Mouse (Mus musculus) intestine, embryonic 15.5 days (tissue): ENCODE data around the gene Fam161a. TPM values are rescaled to one million over a fixed set of nuclear protein-coding genes. Genes with fewer than 3 reads are reported as not detected.
"Not testable (repeated sequence)": the region's sequence is repeated elsewhere in the genome, so short reads cannot be mapped to it uniquely, and the experiment has no call there.

Experiments used
- ATAC-seq: fragments of 200-750 bp; cut with Nextera tagmentation; 2 replicates; pipeline ENCODE4 v1.8.0; 2017; ENCODE audit warnings: moderate TSS enrichment, moderate library complexity
- H3K27ac ChIP-seq: fragments of 300-500 bp; sonication (generic); 2 replicates; pipeline ENCODE4 v1.5.1; 2015; ENCODE audit warnings: mild to moderate bottlenecking, inconsistent platforms
- H3K27me3 ChIP-seq: fragments of 300-500 bp; sonication (generic); replicated peaks from 2 replicates; pipeline ENCODE4 v1.6.1; 2015; ENCODE audit warnings: inconsistent platforms
- H3K36me3 ChIP-seq: fragments of 300-500 bp; sonication (generic); 2 replicates; pipeline ENCODE4 v1.6.1; 2015; ENCODE audit warnings: inconsistent platforms
- H3K4me1 ChIP-seq: fragments of 300-500 bp; sonication (generic); replicated peaks from 2 replicates; pipeline ENCODE4 v1.6.1; 2015; ENCODE audit warnings: inconsistent platforms
- H3K4me2 ChIP-seq: fragments of 300-500 bp; sonication (generic); replicated peaks from 2 replicates; pipeline ENCODE4 v1.6.1; 2015; ENCODE audit warnings: mild to moderate bottlenecking, inconsistent platforms
- H3K4me3 ChIP-seq: fragments of 300-500 bp; sonication (generic); replicated peaks from 2 replicates; pipeline ENCODE4 v1.5.1; 2015; ENCODE audit warnings: inconsistent platforms
- H3K9ac ChIP-seq: fragments of 300-500 bp; sonication (generic); 2 replicates; pipeline ENCODE4 v1.6.1; 2015; ENCODE audit warnings: inconsistent platforms
- H3K9me3 ChIP-seq: fragments of 300-500 bp; sonication (generic); 2 replicates; pipeline ENCODE4 v1.6.1; 2016; ENCODE audit warnings: inconsistent platforms
- WGBS: fragments of 180-500 bp; shearing (Covaris S2); methylation state at CpG from one replicate; pipeline ENCODE4 v1.1.7; 2015; 5-methylcytosine and 5-hydroxymethylcytosine counted together
- polyA plus RNA-seq: library from polyadenylated mRNA; unstranded; fragments of >200 nt; fragmentation: Nextera tagmentation; extraction: Ambion mirVana; gene quantifications from 2 replicates; pipeline ENCODE4 v1.2.1, GENCODE M21; 2015

Fam161a gene
- polyA plus RNA-seq, 1 experiment from 2014 or later = 1.5 TPM

DNA sequence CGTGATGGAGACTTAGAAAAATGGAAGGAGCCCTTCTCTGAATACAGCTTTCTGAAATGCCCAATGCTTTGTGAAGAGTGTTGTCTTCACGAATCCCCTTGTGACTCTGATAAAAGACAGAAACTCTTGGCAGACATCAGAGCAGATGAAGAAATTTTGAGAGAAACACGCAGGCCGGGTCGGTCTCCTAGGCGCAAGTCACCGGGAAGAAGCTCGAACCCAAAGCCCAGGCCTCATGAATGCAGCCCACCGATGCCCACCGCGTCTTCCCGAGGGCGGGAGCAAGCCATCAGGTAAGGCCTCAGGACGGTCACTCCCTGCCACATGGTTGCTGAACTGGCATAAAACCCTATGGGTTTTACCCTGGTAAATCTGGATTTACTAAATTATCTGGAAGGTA lies 13.5 kb downstream of the Fam161a start:
- no peaks in the 10 kb centered on the region for H3K9me3 ChIP-seq
- no peaks in the 10 kb centered on the region for H3K27me3 ChIP-seq
- ATAC-seq = no peak
- no peaks in the 10 kb centered on the region for H3K4me1 ChIP-seq
- no peaks in the 10 kb centered on the region for H3K36me3 ChIP-seq
- no peak overlapping the region for H3K27ac ChIP-seq
- no peak overlapping the region for H3K4me3 ChIP-seq
- 93% methylated on average over 14 of the region's 14 CpGs for WGBS
- H3K4me2 ChIP-seq = no peak overlapping the region
- H3K9ac ChIP-seq = no peak overlapping the region

DNA sequence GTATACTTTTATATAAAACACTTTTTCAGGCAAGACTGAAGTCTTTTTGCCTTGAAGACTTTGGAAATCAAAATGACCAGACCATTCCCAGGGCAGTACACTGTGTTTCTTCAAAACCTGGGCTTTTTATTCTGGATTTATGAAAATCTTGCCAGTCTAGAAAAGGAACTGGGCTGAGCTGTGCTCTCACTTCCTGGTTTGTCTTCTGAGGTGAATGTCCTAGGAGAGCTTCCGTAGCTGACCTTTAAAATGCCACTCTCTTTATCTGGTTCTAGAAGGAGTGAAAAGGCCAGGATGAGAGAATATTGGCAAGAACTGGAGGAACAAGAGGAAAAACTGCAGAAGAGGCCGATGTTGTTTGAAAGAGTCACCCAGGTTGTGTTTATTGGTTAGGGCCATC lies 15.8 kb downstream of the Fam161a start:
- no peaks in the 10 kb centered on the region for H3K4me1 ChIP-seq
- 90% methylated on average over 2 of the region's 2 CpGs for WGBS
- ATAC-seq = no peak
- H3K4me2 ChIP-seq = no peak overlapping the region
- no peak overlapping the region for H3K4me3 ChIP-seq
- no peaks in the 10 kb centered on the region for H3K27me3 ChIP-seq
- H3K9me3 ChIP-seq = no peaks in the 10 kb centered on the region
- no peaks in the 10 kb centered on the region for H3K36me3 ChIP-seq
- no peak overlapping the region for H3K27ac ChIP-seq
- no peak overlapping the region for H3K9ac ChIP-seq

DNA sequence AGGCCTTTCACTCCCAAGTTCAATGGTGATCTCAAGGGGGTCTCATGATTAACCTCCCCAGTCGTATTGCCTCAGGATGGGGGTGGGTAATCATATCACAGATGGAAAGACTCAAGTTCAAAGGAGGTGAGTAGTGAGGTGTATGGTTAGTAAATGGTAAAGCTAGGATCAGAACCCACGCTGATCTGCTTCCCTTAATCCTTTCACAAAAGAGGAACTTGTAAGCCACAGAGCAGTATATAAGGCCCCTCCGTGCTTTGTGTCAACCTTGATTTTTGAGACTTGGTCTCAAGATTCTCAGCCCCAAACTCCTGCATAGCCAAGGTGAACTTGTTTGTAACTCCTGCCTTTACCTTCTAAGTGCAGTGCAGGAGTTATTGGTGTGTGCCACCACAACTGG lies 16.8 kb downstream of the Fam161a start:
- no peaks in the 10 kb centered on the region for H3K9me3 ChIP-seq
- no peak overlapping the region for H3K4me2 ChIP-seq
- H3K27me3 ChIP-seq = no peaks in the 10 kb centered on the region
- 77% methylated on average over 3 of the region's 3 CpGs for WGBS
- H3K27ac ChIP-seq = no peak overlapping the region
- H3K9ac ChIP-seq = no peak overlapping the region
- no peak for ATAC-seq
- H3K4me3 ChIP-seq = no peak overlapping the region
- no peaks in the 10 kb centered on the region for H3K4me1 ChIP-seq
- no peaks in the 10 kb centered on the region for H3K36me3 ChIP-seq

DNA sequence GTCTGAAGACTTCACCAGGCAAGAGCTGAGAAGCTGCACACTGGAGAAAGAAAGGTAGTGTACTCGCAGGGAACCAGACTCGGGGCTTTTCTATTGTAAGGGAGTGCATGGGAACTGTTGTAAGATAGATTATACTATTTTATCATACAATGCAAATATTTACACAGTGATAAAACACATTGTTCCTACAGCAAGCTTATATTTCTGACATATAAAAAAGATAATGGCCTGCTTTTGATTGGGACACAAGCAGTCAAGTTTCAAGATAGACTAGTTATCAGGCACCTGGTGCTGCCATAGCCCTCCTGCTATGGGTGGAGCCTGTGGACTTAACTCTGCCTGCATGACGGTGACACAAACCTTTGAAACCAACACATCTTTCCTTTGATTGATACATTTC lies 21.6 kb downstream of the Fam161a start:
- ATAC-seq = peak; percentile 94

DNA sequence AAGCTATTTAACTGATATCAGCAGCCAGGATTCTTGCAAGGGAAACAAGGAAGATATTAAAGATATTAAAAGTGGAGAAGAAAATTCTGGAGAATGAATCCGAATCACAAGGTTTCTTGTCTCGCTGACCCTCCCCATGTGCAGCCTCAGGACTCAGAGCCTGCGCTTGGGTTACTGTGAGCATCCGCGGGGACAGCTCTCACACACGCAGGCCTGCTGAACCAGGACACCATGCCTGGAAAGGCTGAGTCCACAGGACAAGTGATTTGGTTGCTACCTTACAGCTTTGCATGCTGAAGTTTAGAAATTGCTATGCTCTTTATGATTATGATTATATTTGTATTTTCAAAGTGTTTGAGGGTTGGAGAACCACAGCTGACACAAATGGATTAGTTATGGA lies 22.1 kb downstream of the Fam161a start:
- Histone ChIP-seq H3K9ac (no peak overlapping the region), H3K27ac (no peak overlapping the region), H3K4me2 (no peak overlapping the region), H3K9me3 (no peaks in the 10 kb centered on the region), H3K4me1 (no peaks in the 10 kb centered on the region), H3K4me3 (no peak overlapping the region), H3K36me3 (no peaks in the 10 kb centered on the region), H3K27me3 (no peaks in the 10 kb centered on the region)
- WGBS = 61% methylated on average over 6 of the region's 6 CpGs
- ATAC-seq = peak; percentile 61; the same call in 1 of the 2 replicates

More for the DNA sequence above, 21.6 kb downstream of the Fam161a start:
- Histone ChIP-seq H3K4me3 (no peak overlapping the region), H3K36me3 (no peaks in the 10 kb centered on the region), H3K9me3 (no peaks in the 10 kb centered on the region), H3K27me3 (no peaks in the 10 kb centered on the region), H3K9ac (no peak overlapping the region), H3K4me1 (no peaks in the 10 kb centered on the region), H3K4me2 (no peak overlapping the region), H3K27ac (no peak overlapping the region)
- 23% methylated on average over 3 of the region's 3 CpGs for WGBS

DNA sequence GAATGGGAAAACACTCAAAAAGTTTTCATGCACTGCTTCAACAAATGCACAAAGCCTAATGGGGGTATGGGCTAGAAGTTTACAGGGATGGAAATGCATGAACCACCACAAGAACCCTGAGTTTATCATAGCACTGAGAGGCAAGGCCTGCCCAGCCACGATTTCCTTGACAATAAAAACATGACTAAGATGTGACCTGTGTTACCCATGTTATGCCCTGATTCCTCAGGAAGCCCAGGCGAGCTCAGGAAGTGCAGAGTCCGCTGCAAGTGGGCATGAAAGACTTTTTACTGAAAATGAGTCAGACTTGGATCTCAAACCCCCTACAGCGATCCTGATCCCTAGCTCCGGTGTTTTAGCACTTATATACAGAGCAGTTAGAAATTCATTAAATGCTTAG lies 39.9 kb downstream of the Fam161a start:
- ATAC-seq = peak; percentile 78

DNA sequence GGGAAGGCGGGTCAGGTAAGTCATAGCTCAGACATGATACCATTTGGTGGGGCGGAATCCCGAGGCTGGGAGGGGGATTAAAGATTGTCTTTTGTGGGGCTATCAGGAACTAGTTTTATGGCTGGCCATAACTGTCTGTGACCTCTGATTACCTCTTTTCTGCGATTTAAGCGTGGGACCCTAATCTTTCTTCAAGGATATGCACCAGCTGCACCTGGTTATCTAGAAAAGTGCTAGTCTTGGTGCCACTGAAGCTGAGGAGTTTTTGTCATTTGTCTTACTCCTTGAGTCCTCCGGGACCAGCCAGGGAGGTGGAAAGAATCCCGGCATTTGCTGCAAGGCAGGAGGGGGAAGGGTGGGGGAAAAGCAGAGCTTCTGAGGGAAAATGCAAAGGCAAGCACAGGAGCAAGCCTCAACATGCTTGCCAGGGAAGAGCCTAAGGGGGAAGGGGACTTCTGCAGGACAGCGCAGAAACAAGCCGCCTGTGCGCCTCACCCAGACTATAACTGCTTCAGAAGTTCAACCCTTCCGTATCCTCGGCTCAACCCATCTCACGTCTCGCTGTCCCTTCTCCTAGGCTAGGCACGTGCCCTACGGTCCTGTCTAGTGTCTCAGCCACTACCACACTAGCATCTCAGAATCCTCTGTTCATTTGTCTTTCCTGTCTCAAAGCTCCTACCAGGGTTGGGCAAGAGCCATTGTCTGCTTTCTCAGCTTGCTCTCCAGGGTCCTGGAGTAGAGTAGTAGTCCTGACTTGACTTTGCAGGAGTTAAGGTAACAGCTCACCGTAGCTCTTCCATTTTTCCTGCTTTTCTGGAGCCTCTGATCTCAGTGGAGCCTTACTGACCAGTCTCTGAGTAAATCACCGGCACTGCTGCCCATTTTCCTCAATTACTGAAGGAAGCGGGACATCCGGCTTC lies 40.6 kb downstream of the Fam161a start:
- Histone ChIP-seq H3K27ac (no peak overlapping the region), H3K9me3 (no peaks in the 10 kb centered on the region), H3K4me3 (no peak overlapping the region), H3K4me2 (peak overlapping the region; percentile 42), H3K36me3 (no peaks in the 10 kb centered on the region), H3K27me3 (no peaks in the 10 kb centered on the region), H3K9ac (no peak overlapping the region), H3K4me1 (peaks cover 5% of the 10 kb centered on the region)
- 22% methylated on average over 20 of the region's 20 CpGs for WGBS
- ATAC-seq = peak; percentile 61

More for the DNA sequence above, 39.9 kb downstream of the Fam161a start:
- Histone ChIP-seq H3K9me3 (no peaks in the 10 kb centered on the region), H3K4me2 (peak overlapping the region; percentile 42; the same call in 1 of the 2 replicates), H3K36me3 (no peaks in the 10 kb centered on the region), H3K27ac (no peak overlapping the region), H3K27me3 (no peaks in the 10 kb centered on the region), H3K4me3 (no peak overlapping the region), H3K4me1 (peaks cover 5% of the 10 kb centered on the region), H3K9ac (no peak overlapping the region)
- 42% methylated on average over 5 of the region's 5 CpGs for WGBS

DNA sequence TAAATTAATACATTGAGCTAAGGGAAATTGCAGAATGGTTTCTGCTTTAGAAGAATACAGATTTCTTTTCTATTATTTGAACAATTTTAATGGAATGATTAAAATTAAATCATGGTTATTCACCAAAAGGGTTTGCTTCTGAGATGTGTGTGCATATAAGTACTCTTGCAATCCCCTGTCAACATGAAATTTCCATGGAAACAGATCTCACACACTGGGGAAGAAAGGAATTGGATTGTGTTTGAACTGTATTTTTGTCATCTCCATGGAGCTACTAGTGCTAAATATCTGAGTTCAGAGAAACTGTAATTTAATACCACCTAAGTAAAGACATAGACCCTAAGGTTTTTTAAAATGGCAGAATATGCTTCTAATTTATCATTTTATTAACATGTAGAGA lies 42.3 kb downstream of the Fam161a start:
- H3K4me2 ChIP-seq = no peak overlapping the region
- no peaks in the 10 kb centered on the region for H3K9me3 ChIP-seq
- no peak for ATAC-seq

DNA sequence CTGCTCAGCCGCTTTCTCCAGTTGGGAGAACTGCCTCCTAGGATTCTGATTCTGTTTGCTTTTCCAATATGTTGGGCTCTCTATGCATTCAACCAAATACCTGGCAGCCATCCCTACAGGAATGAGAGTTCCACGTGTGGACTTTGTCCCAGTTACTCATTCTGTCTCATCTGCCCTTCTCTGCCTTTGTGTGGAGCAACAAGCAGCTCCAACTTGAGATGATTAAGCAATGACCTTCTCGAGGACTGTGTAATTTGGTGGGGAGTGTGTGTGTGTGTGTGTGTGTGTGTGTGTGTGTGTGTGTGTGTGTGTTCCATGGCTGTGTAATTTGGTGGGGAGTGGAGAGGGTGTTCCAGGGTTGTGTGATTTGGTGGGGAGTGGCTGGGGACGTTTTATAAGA lies 45.0 kb downstream of the Fam161a start:
- Histone ChIP-seq H3K9me3 (no peaks in the 10 kb centered on the region), H3K4me3 (no peak overlapping the region), H3K4me1 (peaks cover 5% of the 10 kb centered on the region), H3K27ac (no peak overlapping the region), H3K9ac (no peak overlapping the region), H3K36me3 (no peaks in the 10 kb centered on the region), H3K4me2 (no peak overlapping the region), H3K27me3 (no peaks in the 10 kb centered on the region)
- peak; percentile 41 for ATAC-seq
- WGBS = 55% methylated on average over 4 of the region's 4 CpGs

More for the DNA sequence above, 42.3 kb downstream of the Fam161a start:
- Histone ChIP-seq H3K4me1 (peaks cover 5% of the 10 kb centered on the region), H3K36me3 (no peaks in the 10 kb centered on the region), H3K4me3 (no peak overlapping the region), H3K9ac (no peak overlapping the region), H3K27ac (no peak overlapping the region), H3K27me3 (no peaks in the 10 kb centered on the region)

DNA sequence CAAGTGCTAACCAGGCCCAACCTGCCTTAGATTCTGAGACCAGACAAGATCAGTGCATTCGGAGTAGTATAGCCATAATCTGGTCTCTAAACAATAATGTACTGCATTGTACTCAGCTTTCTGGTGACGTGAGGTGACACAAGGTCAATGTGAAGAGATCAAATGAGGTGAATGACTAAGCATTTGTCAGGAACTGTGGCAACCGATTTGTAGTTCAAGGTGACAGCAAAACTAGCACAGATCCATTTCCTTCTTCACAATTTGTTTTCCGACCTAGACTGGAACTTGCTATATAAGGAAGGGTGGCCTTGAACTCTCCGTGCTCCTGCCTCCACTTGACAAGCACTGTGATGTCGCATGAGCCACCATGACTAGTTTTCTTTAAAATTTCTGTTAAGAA lies 55.8 kb downstream of the Fam161a start:
- 80% methylated on average over 6 of the region's 6 CpGs for WGBS

DNA sequence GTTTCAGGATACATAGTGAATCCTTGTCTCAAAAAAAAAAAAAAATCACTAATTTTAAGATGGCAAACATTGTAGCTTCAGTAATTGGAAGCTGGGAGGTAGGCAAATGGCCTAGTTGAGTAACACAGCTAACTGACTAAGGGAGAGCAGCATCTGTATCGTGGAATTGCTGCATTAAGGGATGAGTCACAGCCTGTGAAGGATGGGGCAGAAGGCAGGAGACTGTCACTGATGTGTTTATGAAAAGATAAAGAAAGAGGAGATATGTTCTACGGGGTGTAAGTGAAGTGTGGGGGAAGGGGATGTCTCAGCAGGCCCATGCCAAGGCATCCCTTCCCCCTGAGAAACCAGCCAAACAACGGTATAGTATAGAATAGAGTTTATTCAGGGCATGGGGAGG lies 56.5 kb downstream of the Fam161a start:
- H3K4me2 ChIP-seq = no peak overlapping the region
- no peaks in the 10 kb centered on the region for H3K36me3 ChIP-seq
- 40% methylated on average over 3 of the region's 3 CpGs for WGBS
- H3K4me1 ChIP-seq = peaks cover 5% of the 10 kb centered on the region; the same call in 1 of the 2 replicates
- no peak for ATAC-seq
- no peaks in the 10 kb centered on the region for H3K9me3 ChIP-seq
- H3K27ac ChIP-seq = no peak overlapping the region
- no peaks in the 10 kb centered on the region for H3K27me3 ChIP-seq
- no peak overlapping the region for H3K9ac ChIP-seq
- no peak overlapping the region for H3K4me3 ChIP-seq

More for the DNA sequence above, 55.8 kb downstream of the Fam161a start:
- Histone ChIP-seq H3K4me2 (no peak overlapping the region), H3K36me3 (no peaks in the 10 kb centered on the region), H3K27ac (no peak overlapping the region), H3K27me3 (no peaks in the 10 kb centered on the region), H3K4me3 (no peak overlapping the region), H3K4me1 (peaks cover 5% of the 10 kb centered on the region; the same call in 1 of the 2 replicates), H3K9me3 (no peaks in the 10 kb centered on the region), H3K9ac (no peak overlapping the region)
- no peak for ATAC-seq

DNA sequence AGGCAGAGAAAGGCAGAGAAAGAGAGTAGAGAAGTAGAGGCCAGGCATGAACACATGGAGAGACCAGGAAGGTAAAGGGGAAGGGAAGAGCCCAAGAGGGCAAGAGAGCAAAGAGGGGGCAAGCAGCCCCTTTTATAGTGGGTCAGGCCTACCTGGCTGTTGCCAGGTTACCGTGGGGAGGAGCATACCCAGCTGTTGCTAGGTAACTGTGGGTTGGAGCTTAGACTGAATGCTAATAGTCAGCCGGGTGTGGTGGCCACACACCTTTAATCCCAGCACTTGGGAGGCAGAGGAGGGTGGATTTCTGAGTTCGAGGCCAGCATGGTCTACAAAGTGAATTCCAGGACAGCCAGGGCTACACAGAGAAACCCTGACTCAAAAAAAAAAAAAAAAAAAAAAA lies 56.9 kb downstream of the Fam161a start:
- not testable (repeated sequence) for H3K27me3 ChIP-seq, H3K4me2 ChIP-seq, H3K36me3 ChIP-seq, H3K4me3 ChIP-seq, H3K4me1 ChIP-seq, H3K27ac ChIP-seq, H3K9ac ChIP-seq, H3K9me3 ChIP-seq, ATAC-seq
- 38% methylated on average over 3 of the region's 3 CpGs for WGBS

DNA sequence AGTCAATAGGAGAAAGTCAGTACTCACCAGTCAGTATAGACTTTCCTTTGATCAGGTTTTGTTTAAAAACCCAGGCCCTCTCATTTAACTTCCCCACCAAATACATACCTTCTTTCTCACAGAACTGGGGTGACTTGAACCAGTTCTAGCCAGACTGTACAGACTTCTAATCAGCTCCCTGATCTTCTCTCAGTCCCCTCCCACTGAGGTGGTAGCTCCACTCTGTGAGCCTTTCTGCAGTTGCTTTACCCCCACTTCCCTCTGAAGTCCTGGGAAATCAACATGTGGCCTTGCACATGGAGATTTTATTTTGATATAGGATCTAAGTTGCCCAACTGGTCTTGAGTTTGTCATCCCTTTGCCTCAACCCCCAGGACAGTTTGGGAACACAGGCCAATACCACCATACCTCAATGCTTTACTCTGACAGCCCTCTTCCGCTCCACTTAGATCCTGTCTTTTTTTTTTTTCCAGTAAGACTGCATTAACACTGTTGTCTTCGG lies 57.9 kb downstream of the Fam161a start:
- H3K9ac ChIP-seq = no peak overlapping the region
- no peak overlapping the region for H3K4me2 ChIP-seq
- ATAC-seq = no peak
- H3K4me1 ChIP-seq = peaks cover 5% of the 10 kb centered on the region; the same call in 1 of the 2 replicates
- H3K9me3 ChIP-seq = no peaks in the 10 kb centered on the region
- no peak overlapping the region for H3K27ac ChIP-seq
- 84% methylated on average over 2 of the region's 2 CpGs for WGBS
- H3K27me3 ChIP-seq = no peaks in the 10 kb centered on the region
- no peak overlapping the region for H3K4me3 ChIP-seq
- H3K36me3 ChIP-seq = no peaks in the 10 kb centered on the region
